Mouse (Mus musculus): ENCODE measurements at regions not wholly inside any gene's neighbourhood (a gene's known extent, or its start where the extent isn't known, plus 50 kb on each side); places are given as distances from the start of the nearest gene placed in this dataset.

- DNase-seq (ENCODE audit: low spot score), result no peak
Measured at GRCm38 (mm10) chr4:95395746-95396145, 161.6 kb upstream of the Fggy start.

GRCm38 (mm10) chr4:95398301-95398700 lies 159.0 kb upstream of the Fggy start:
- no peak for DNase-seq (ENCODE audit: low spot score)

GRCm38 (mm10) chr4:95402273-95402672 lies 155.0 kb upstream of the Fggy start:
- no peak for DNase-seq (ENCODE audit: low spot score)

- no peak for DNase-seq (ENCODE audit: low spot score)
Measured at GRCm38 (mm10) chr4:95417075-95417474, 140.2 kb upstream of the Fggy start.

GRCm38 (mm10) chr4:95426563-95426962 lies 130.7 kb upstream of the Fggy start:
- no peak for DNase-seq (ENCODE audit: low spot score)

GRCm38 (mm10) chr4:95434543-95434942 lies 122.8 kb upstream of the Fggy start:
- no peak for DNase-seq (ENCODE audit: low spot score)

GRCm38 (mm10) chr4:95435080-95435479 lies 122.2 kb upstream of the Fggy start:
- DNase-seq (ENCODE audit: low spot score), result no peak

- no peak for DNase-seq (ENCODE audit: low spot score)
Measured at GRCm38 (mm10) chr4:95439834-95440233, 117.5 kb upstream of the Fggy start.

- no peak for DNase-seq (ENCODE audit: low spot score)
Measured at GRCm38 (mm10) chr4:95443854-95444811, 113.2 kb upstream of the Fggy start.

GRCm38 (mm10) chr4:95450286-95450685 lies 107.0 kb upstream of the Fggy start:
- no peak for DNase-seq (ENCODE audit: low spot score)

GRCm38 (mm10) chr4:95451831-95452230 lies 105.5 kb upstream of the Fggy start:
- no peak for DNase-seq (ENCODE audit: low spot score)

- no peak for DNase-seq (ENCODE audit: low spot score)
Measured at GRCm38 (mm10) chr4:95456318-95456717, 101.0 kb upstream of the Fggy start.

GRCm38 (mm10) chr4:95456943-95457342 lies 100.4 kb upstream of the Fggy start:
- DNase-seq (ENCODE audit: low spot score), result no peak

GRCm38 (mm10) chr4:95462476-95462875 lies 94.8 kb upstream of the Fggy start:
- no peak for DNase-seq (ENCODE audit: low spot score)

GRCm38 (mm10) chr4:95463082-95463825 lies 94.1 kb upstream of the Fggy start:
- no peak for DNase-seq (ENCODE audit: low spot score)

- no peak for DNase-seq (ENCODE audit: low spot score)
Measured at GRCm38 (mm10) chr4:95466647-95467046, 90.7 kb upstream of the Fggy start.

GRCm38 (mm10) chr4:95467526-95467925 lies 89.8 kb upstream of the Fggy start:
- no peak for DNase-seq (ENCODE audit: low spot score)

- no peak for DNase-seq (ENCODE audit: low spot score)
Measured at GRCm38 (mm10) chr4:95474726-95475406, 82.4 kb upstream of the Fggy start.

- no peak for DNase-seq (ENCODE audit: low spot score)
Measured at GRCm38 (mm10) chr4:95476071-95476724, 81.1 kb upstream of the Fggy start.

GRCm38 (mm10) chr4:95483571-95483970 lies 73.7 kb upstream of the Fggy start:
- no peak for DNase-seq (ENCODE audit: low spot score)

GRCm38 (mm10) chr4:95487323-95487722 lies 70.0 kb upstream of the Fggy start:
- DNase-seq (ENCODE audit: low spot score), result no peak

- no peak for DNase-seq (ENCODE audit: low spot score)
Measured at GRCm38 (mm10) chr4:95487969-95488368, 69.3 kb upstream of the Fggy start.
